Mouse (Mus musculus): ENCODE results near the gene Cdk14. TPM values are rescaled to one million over a fixed set of nuclear protein-coding genes. Genes with fewer than 3 reads are reported as not detected.
A peak's percentile ranks its signal among the peaks of the same experiment; 100 is the strongest.

The Cdk14 gene
- 0.11 TPM in 1 of 2 replicates, not detected in the other for total RNA-seq (2014; fragmentation: Nextera tagmentation)
- 0.23 and 0.57 TPM in 2 replicates for total RNA-seq (2017)

- peak; percentile 67 for ATAC-seq (replicated peaks; ENCODE audit: low FRiP score, low TSS enrichment, poor library complexity, severe bottlenecking)
Observed at GRCm38 (mm10) chr5:5419992-5420455, at the start of gene Cdk14. Cdk14 (minus strand) TSS chr5:5420312.

DNA sequence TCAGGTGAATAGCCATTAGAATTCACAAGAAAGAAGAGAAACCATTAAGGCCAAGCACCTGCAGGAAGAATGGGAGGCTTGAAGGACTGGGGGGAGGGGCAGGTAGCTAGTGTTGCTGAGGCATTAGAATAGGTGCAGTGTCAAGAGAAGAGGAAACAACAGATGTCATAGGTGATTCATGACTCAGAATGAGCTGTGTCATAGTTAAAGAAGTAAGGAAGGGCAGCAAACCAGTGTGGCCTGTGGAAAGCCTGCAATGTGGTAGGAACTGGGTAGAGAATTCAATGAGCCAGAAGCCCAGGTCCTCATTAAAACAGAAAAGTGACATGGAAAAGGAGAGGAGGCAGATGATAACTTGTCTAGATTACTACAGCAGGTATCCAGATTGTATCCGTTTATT is 45.1 kb upstream of the Cdk14 start:
- no peak for ATAC-seq (replicated peaks; ENCODE audit: low FRiP score, low TSS enrichment, poor library complexity, severe bottlenecking)

- ATAC-seq (replicated peaks; ENCODE audit: low FRiP score, low TSS enrichment, poor library complexity, severe bottlenecking): no peak
Observed at GRCm38 (mm10) chr5:5431746-5432438, 11.8 kb upstream of the Cdk14 start.

GRCm38 (mm10) chr5:5423723-5424171 is 3.6 kb upstream of the Cdk14 start:
- no peak for ATAC-seq (replicated peaks; ENCODE audit: low FRiP score, low TSS enrichment, poor library complexity, severe bottlenecking)

DNA sequence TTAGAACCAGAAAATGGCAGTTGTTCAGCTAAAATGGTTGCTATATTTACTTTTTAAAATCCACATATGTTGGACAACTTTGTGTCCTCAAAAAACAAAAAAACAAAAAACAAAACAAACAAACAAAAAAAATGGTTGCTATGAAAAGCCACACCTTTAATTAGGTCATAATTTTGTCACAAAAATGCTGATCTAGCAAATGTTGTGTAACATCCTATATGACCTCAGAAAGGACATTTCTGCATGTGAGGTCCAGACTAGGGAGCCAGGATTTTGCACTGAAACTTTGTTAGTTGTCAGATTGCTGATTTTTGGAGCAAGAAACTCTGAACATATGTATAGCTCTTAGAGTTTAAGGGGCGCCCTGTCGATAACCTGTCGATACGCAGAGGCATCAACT is 3.0 kb upstream of the Cdk14 start:
- no peak for ATAC-seq (replicated peaks; ENCODE audit: low FRiP score, low TSS enrichment, poor library complexity, severe bottlenecking)

DNA sequence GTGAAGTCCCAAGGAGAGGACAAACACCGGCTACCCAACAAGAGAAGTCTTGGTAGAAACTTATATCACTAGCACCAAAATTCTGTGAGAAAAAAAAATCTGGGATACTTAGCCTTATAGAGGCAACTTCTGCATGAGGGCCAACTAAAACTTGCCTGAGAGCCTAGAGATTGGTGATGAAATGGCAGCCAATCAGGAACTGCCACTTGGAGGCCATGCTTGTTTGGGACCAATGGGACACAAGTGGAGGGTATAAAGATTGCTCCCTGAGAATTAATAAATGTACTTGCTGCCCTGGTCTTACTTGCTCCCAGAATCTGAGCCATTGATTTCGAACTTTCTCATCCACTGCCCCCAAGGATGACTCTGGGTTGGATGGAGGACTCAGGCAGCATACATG is 1.3 kb upstream of the Cdk14 start:
- ATAC-seq (replicated peaks; ENCODE audit: low FRiP score, low TSS enrichment, poor library complexity, severe bottlenecking): no peak

- no peak for ATAC-seq (replicated peaks; ENCODE audit: low FRiP score, low TSS enrichment, poor library complexity, severe bottlenecking)
Observed at GRCm38 (mm10) chr5:5419253-5419652, 859 bp downstream of the Cdk14 start.

GRCm38 (mm10) chr5:5414835-5415234 is 5.3 kb downstream of the Cdk14 start:
- ATAC-seq (replicated peaks; ENCODE audit: low FRiP score, low TSS enrichment, poor library complexity, severe bottlenecking): no peak

DNA sequence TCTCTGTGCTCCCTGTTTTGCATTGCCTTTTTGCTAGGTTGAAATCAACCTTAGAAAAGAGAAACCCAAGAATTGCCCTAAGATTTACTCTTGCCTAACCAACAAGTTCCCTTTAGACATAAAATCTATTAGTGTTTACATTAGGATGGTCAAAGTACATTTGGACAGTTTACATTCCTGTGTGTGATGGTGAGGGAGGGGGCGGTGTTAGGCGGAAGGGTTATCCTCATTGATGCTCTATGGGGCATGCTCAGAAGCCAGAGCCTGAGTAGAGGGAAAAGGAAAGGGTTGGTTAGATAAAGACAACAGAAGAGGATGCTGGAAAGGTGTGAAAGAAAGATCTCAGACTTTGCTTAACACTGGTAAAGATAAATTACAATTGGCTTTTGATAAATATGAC is 8.2 kb downstream of the Cdk14 start:
- ATAC-seq (replicated peaks; ENCODE audit: low FRiP score, low TSS enrichment, poor library complexity, severe bottlenecking): no peak

DNA sequence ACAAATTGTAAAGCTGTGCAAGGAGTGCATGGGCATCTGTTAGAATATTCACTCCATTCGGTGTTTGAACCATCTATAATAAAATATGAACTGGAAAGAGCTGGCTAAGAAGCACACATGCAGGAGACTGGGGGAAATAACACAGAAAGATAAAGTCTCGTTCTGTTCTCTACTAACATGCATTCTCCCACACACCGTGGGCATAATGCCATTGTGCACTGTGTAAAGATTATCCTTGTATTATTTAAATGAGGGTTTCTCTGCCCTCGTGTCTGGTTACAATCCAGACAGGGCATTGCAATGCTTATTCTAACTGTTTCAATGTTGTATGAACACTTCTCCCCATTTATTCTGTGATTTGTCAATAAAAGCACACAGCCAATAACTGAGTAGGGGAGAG is 18.1 kb downstream of the Cdk14 start:
- ATAC-seq (replicated peaks; ENCODE audit: low FRiP score, low TSS enrichment, poor library complexity, severe bottlenecking): no peak

DNA sequence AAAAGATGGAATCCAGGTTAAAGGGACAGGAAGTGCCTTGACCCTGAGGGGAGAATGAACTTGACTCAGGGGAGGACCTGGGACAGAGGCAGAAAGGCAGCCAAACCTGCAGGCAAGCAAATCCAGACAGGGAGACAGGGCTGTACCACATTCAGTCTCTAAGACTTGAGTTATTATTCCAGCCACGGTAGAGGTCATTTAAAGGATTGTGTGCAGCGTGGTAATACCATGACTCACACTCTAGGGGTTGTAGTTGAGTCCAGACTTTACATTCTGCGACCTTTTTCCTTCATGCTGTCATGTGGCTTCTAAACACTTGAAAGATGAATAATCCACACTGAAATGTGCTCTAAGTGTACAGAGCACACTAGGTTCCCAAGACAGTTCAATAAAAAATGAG is 27.3 kb downstream of the Cdk14 start:
- no peak for ATAC-seq (replicated peaks; ENCODE audit: low FRiP score, low TSS enrichment, poor library complexity, severe bottlenecking)

DNA sequence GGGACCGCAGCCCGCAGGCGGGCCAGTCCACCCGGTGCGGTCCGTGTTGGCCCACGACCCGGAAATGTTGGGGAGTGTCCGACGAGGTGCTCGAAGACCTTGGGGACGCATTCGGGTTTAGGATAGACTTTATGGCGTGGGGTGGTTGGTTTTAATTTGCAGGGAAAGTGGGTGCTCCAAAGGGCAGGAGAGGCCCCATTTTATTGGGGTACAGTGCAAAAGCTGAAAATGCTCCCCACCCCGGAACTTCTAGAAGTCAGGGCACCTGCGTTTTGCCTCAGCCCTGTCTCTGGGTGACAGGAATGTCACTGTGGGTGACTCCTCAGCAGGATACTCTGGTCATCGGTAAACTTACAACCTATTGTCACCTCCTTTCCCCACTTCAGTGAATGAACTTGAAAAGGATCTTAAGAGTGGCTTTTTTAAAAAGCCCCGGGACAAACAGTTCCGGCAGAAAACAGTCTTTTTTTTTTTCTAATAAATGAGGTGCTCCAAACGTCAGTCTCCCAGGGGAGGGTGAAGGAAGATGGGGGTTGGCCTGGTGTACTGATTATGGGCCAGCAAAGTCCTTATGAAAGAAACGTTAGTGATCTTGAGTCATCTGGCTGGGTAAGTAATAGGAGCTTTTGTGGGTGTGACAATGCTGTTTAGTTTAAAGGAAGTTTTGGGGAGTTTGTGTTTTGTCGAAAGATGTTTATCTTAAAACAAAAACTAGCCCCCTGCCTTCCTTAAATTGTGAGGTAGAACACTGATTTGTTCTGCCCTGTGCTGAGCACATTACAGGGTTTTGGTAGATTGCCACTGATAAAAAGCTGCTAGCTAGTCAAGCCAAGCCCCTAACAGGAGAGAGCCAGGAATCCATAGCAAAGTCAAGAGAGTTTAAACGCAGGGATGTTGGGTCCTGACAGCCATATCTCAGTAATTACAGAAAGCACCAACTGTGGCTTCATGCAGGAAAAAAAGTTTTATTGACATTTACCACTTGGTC is 39.1 kb downstream of the Cdk14 start:
- ATAC-seq (replicated peaks; ENCODE audit: low FRiP score, low TSS enrichment, poor library complexity, severe bottlenecking): no peak

DNA sequence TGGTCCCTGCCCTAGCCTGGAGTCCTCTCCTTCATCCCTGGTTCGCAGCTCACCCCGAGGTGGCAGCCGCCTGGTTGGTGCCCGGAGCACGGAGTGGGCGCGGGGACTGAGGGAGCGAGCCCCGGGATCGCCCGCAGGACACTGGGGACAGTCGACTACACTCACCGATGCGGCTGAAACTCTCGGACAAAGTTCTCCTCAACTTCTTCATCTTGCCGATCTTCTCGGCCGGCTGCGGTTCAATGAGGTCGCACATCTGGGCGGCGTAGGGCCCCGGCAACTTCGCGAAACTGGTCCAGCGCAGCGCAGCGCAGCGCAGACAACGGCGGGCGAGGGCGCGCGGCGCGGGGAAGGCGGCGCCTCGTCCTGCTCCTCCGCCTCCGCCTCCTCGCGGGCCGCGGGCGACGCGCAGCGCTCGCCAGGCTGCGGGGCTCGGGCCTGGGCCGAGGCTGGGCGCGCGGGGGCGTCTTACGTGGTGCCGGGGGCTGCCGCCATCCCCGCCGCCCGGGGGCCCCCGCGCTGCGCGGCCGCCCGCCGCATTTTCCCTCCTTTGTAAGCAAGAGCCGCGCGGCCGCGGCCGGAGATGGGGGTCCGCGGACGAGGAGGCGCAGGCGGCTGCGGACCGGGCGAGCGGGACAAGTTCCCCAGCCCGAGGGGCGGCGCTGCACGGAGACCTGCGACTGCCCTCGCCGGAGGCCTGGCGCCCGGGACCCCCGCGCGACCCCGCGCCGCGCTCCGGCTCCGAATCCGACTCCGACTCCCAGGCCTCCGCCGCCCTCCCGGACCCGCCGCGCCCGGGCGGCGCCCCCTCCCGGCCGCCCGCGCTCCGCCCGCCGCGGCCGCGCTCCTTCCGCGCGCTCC is 40.0 kb downstream of the Cdk14 start:
- peak; percentile 82 for ATAC-seq (replicated peaks; ENCODE audit: low FRiP score, low TSS enrichment, poor library complexity, severe bottlenecking)

- no peak for ATAC-seq (replicated peaks; ENCODE audit: low FRiP score, low TSS enrichment, poor library complexity, severe bottlenecking)
Observed at GRCm38 (mm10) chr5:5379501-5379869, 40.6 kb downstream of the Cdk14 start.

- peak; percentile 77 for ATAC-seq (replicated peaks; ENCODE audit: low FRiP score, low TSS enrichment, poor library complexity, severe bottlenecking)
Observed at GRCm38 (mm10) chr5:5374393-5374792, 45.7 kb downstream of the Cdk14 start.

GRCm38 (mm10) chr5:5373541-5373940 is 46.6 kb downstream of the Cdk14 start:
- ATAC-seq (replicated peaks; ENCODE audit: low FRiP score, low TSS enrichment, poor library complexity, severe bottlenecking): no peak

- no peak for ATAC-seq (replicated peaks; ENCODE audit: low FRiP score, low TSS enrichment, poor library complexity, severe bottlenecking)
Observed at GRCm38 (mm10) chr5:5372936-5373335, 47.2 kb downstream of the Cdk14 start.

- ATAC-seq (replicated peaks; ENCODE audit: low FRiP score, low TSS enrichment, poor library complexity, severe bottlenecking): no peak
Observed at GRCm38 (mm10) chr5:5372354-5372753, 47.8 kb downstream of the Cdk14 start.

DNA sequence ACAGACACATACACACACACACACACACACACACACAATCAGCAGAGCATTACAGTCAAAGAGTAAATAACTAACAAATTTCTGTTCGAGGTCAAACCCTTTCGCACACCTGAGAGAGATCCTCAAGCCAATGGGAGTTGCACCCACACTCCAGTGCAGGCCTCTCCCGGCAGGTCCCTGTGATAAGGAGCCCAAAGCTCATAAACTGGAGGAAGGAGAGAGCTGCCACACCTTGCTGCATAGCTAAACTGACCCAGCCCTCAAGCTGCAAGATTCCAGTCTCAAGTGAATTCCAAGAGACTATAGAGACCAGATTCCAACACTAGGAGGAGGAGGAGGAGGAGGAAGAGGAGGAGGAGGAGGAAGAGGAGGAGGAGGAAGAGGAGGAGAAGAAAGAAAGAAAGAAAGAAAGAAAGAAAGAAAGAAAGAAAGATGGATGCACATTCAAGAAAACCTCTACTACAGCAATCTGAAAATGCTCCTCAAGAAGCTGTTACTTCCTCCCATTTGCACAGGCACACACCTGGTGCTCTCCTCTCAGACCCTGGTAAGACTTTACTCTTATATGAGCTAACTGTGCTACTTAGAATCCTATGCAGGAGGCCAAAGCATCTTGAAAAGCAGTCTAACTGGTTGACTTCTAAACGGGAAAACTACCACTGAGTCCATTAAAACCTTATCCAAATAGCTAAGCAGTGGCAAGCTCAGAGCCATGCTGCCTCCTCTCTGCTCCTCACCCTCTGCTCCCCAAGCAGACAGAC is 49.6 kb downstream of the Cdk14 start:
- ATAC-seq (replicated peaks; ENCODE audit: low FRiP score, low TSS enrichment, poor library complexity, severe bottlenecking): no peak

Measured in megakaryocyte-erythroid progenitor cell, adult 5-6 weeks (primary cell).